Mouse (Mus musculus) cerebellum, adult 2 months (tissue): ENCODE measurements around the gene Dagla.

Source experiments
- CTCF ChIP-seq: fragments of 200-500 bp; IDR thresholded peaks from 2 replicates; pipeline ENCODE4 v1.5.1; 2011; ENCODE audit warnings: low read depth, mild to moderate bottlenecking, control low read depth, low read length, moderate library complexity, borderline replicate concordance; ENCODE audit not compliant: insufficient read depth
- POLR2A ChIP-seq: fragments of 200-500 bp; IDR thresholded peaks from 2 replicates; pipeline ENCODE4 v1.6.1; 2011; ENCODE audit warnings: low read length, control low read depth, borderline replicate concordance; ENCODE audit not compliant: insufficient read depth

- TF ChIP-seq CTCF: no peak
- no peak for TF ChIP-seq POLR2A
Observed at GRCm38 (mm10) chr19:10345696-10346095, 41.0 kb upstream of the Dagla start.
